Mouse (Mus musculus) cerebellum, adult 2 months (tissue): ENCODE data around the gene Ciapin1. TPM values are rescaled to one million over a fixed set of nuclear protein-coding genes. Genes with fewer than 3 reads are reported as not detected.

Experiments used
- DNase-seq, 2 experiments: peaks; one replicate each; pipeline ENCODE4 v3.0.0; 2021
- H3K27ac ChIP-seq: fragments of 200-500 bp; 2 replicates; pipeline ENCODE4 v1.5.1; 2012; ENCODE audit warnings: low read length, control low read depth, inconsistent platforms; ENCODE audit not compliant: insufficient read depth
- H3K27me3 ChIP-seq: fragments of 200-500 bp; 2 replicates; pipeline ENCODE4 v1.6.1; 2012; ENCODE audit warnings: inconsistent platforms, mild to moderate bottlenecking, low read length, moderate library complexity; ENCODE audit not compliant: control insufficient read depth, insufficient read depth
- H3K4me1 ChIP-seq: fragments of 200-500 bp; 2 replicates; pipeline ENCODE4 v1.6.1; 2011; ENCODE audit warnings: low read length; ENCODE audit not compliant: control insufficient read depth, insufficient read depth
- H3K4me3 ChIP-seq: fragments of 200-500 bp; replicated peaks from 2 replicates; pipeline ENCODE3; 2011; ENCODE audit warnings: mild to moderate bottlenecking, low read depth, low read length, control low read depth; ENCODE audit not compliant: insufficient read depth
- CTCF ChIP-seq: fragments of 200-500 bp; IDR thresholded peaks from 2 replicates; pipeline ENCODE4 v1.5.1; 2011; ENCODE audit warnings: low read depth, mild to moderate bottlenecking, control low read depth, low read length, moderate library complexity, borderline replicate concordance; ENCODE audit not compliant: insufficient read depth
- POLR2A ChIP-seq: fragments of 200-500 bp; IDR thresholded peaks from 2 replicates; pipeline ENCODE4 v1.6.1; 2011; ENCODE audit warnings: low read length, control low read depth, borderline replicate concordance; ENCODE audit not compliant: insufficient read depth
- WGBS: fragments of 180-500 bp; shearing (Covaris S2); methylation state at CpG from one replicate; pipeline ENCODE4 v1.1.7; 2018; 5-methylcytosine and 5-hydroxymethylcytosine counted together
- polyA plus RNA-seq: library from polyadenylated mRNA; depleted of rRNA; stranded (reverse); fragments of >200 nt; gene quantifications from 2 replicates; pipeline ENCODE4 v1.2.3, GENCODE M21; 2012; rRNA removed

Ciapin1 gene
- polyA plus RNA-seq, 1 experiment, result 58.4 TPM

GRCm38 (mm10) chr8:94778036-94778435 lies 60.1 kb downstream of the Ciapin1 start:
- Histone ChIP-seq H3K27me3 (no peaks in the 10 kb centered on the region), H3K4me1 (no peaks in the 10 kb centered on the region), H3K4me3 (no peak overlapping the region), H3K27ac (no peak overlapping the region)
- DNase-seq, result no peak
- TF ChIP-seq POLR2A, result no peak
- no peak for TF ChIP-seq CTCF
- 65% methylated on average over 10 of the region's 10 CpGs for WGBS

- H3K4me1 ChIP-seq, result no peaks in the 10 kb centered on the region
- H3K27ac ChIP-seq, result no peak overlapping the region
- H3K27me3 ChIP-seq, result no peaks in the 10 kb centered on the region
- WGBS, result 82% methylated on average over 2 of the region's 2 CpGs
- H3K4me3 ChIP-seq, result no peak overlapping the region
- no peak for DNase-seq
- TF ChIP-seq POLR2A (no peak), CTCF (no peak)
Observed at GRCm38 (mm10) chr8:94776346-94776745, 61.8 kb downstream of the Ciapin1 start.

DNA sequence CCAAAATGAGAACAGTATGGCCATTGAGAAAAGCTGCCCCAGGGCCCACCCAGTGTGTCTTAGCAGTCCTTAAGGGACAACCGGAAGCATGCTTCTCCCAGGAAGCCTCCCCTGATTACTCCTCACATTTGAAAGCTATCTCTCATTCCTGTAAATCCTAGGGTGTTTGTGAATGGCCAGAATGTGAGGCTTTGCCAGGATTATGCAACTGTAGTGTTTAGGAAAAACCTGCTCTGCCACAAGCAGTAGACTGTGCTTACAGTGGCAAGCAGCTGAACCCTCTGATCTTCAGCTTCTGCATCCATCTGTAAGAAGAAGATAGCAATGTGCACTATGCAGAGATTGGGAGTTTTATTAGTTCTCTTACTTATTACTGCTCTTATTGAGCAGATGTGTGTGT lies 63.6 kb downstream of the Ciapin1 start:
- no peak overlapping the region for H3K4me3 ChIP-seq
- no peak for TF ChIP-seq POLR2A
- 91% methylated on average over 1 of the region's 1 CpGs for WGBS
- H3K4me1 ChIP-seq, result 0 out of 2 replicates have a peak, but pooled peaks cover 2% of the 10 kb centered on the region
- DNase-seq, result peak in 1 of 2 experiments; percentile 20
- H3K27ac ChIP-seq, result no peak overlapping the region
- no peaks in the 10 kb centered on the region for H3K27me3 ChIP-seq

DNA sequence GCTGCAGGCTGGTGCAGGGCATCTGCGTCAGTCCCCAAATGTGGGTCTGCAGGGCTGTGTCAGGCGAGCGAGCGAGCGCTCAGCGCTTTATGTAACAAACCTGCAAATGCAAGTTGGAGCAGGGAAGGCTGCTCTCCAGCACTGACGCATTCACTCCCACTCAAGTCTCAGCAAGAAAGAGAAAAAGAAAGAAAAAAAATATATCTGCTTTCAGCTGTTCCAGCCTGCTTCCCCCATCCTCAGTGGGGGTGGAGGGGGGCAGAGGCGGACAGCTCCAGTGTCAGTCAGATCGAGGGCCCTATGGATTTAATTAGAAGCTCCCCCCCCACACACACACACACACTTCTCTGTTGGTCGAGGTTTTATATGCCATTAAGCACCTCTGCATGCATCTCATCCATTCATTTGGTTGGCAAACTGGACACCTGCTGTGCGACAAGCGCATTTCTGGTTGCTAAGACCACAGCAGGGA lies 64.4 kb downstream of the Ciapin1 start:
- Histone ChIP-seq H3K27me3 (no peaks in the 10 kb centered on the region), H3K27ac (peak overlapping the region; percentile 82), H3K4me1 (0 out of 2 replicates have a peak, but pooled peaks cover 2% of the 10 kb centered on the region), H3K4me3 (peak overlapping the region; percentile 71)
- TF ChIP-seq POLR2A (0 out of 2 replicates have a peak, but pooled peaks have one; percentile 14), CTCF (no peak)
- WGBS, result 68% methylated on average over 12 of the region's 12 CpGs
- DNase-seq, result peak; percentile 48 to 54

DNA sequence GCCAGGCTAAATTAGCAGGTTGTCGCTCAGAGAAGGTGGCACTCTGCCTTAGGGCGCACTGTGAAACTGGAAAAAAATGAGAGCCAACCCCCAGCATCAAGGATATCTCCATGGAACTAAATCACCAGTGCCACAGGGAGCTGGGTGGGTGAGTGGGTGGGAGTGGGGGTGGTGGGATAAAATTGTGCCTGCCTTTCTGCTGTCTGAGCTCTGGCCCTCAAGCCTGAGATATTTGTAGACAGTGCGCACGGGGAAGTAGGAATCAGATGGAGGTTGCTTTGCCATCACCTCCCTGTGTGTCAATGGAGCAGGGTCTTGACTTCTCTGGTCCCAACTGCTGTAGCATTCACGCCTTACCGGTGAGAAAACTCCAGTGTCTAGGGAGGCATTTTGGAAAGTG lies 65.1 kb downstream of the Ciapin1 start:
- Histone ChIP-seq H3K4me3 (peak overlapping the region; percentile 71), H3K4me1 (0 out of 2 replicates have a peak, but pooled peaks cover 2% of the 10 kb centered on the region), H3K27ac (peak overlapping the region; percentile 82), H3K27me3 (no peaks in the 10 kb centered on the region)
- peak in 1 of 2 experiments; percentile 17 for DNase-seq
- TF ChIP-seq POLR2A, result no peak
- no peak for TF ChIP-seq CTCF
- 67% methylated on average over 6 of the region's 6 CpGs for WGBS

DNA sequence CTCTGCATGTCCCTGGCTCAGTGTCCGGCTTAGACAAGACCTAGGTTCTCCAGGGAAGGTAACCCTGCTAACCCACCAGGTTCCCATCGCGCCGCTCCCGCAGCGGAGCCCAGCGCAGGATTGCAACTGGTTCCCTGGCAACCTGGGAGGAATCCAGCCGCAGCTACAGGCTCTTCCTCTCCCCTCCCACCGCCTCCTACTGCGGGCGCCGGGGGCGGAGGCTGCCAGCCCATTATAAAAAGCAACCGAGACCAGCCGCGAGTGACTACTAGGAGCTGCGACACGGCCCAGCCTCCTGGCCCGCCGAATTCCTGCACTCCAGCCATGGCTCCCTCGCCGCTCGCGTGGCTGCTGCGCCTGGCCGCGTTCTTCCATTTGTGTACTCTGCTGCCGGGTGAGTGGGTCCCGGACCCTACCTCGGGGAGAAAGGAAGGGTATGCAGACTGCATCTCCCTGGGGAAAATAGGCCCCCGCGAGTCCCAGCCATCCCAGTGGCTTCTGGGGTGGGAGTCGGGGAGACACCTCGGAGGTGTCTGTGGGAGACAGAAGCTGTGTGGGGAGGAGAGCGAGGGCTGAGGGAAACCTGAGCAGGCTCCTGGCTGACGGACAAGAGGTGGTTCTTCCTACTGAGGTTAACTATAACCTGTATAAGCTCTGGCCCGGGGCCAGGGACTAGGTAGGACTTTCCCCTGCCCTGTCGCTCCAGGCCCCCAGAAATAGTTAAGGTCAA lies 66.1 kb downstream of the Ciapin1 start, which contains the start of gene Cx3cl1:
Gene Cx3cl1 (plus strand): TSS at position 69 of the 730 bp plus-strand sequence.
- H3K4me3 ChIP-seq, result peak within 1 kb of the TSS; percentile 71
- H3K4me1 ChIP-seq, result 0 out of 2 replicates have a peak, but pooled peaks cover 2% of the 10 kb centered on the region
- under 1% methylated on average over 38 of the region's 38 CpGs for WGBS
- TF ChIP-seq CTCF, result no peak
- TF ChIP-seq POLR2A, result peak; percentile 55; the same call in 1 of the 2 replicates
- H3K27ac ChIP-seq, result peak within 1 kb of the TSS; percentile 62
- DNase-seq, result peak; percentile 82 to 84
- no peaks in the 10 kb centered on the region for H3K27me3 ChIP-seq

DNA sequence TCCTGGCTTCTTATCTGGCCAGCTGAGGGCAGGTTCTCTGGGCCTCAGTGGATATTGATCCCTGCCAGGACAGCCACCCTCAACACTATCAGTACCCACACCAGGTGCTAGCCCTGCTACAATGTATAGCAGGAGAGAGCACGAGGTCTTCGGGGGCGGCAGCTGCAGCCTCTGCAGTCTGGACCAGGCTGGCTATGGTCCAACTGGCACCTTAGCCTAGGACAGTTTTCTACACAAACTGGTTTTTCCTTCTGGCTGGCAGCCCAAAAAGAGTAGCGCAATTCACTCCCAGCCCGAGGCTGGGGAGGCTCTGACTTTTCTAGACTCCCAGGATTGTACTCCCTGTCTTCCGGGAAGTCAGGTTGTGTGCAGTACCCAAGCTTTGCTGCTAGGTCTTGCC lies 67.2 kb downstream of the Ciapin1 start:
- DNase-seq, result peak; percentile 30 to 32
- no peak overlapping the region for H3K4me3 ChIP-seq
- no peaks in the 10 kb centered on the region for H3K27me3 ChIP-seq
- no peak for TF ChIP-seq CTCF
- no peak for TF ChIP-seq POLR2A
- WGBS, result 18% methylated on average over 6 of the region's 6 CpGs
- H3K4me1 ChIP-seq, result 0 out of 2 replicates have a peak, but pooled peaks cover 2% of the 10 kb centered on the region
- no peak overlapping the region for H3K27ac ChIP-seq

Other genes starting within 250 kb of the Ciapin1 start
- gene Rspry1, start 236.4 kb downstream of the Ciapin1 start, polyA plus RNA-seq, result 22.0 TPM in 2 replicates
- gene Fam192a, start 236.4 kb downstream of the Ciapin1 start, polyA plus RNA-seq, result 56.1 and 57.6 TPM in 2 replicates
- 198 and 211 TPM in 2 replicates for gene Arl2bp, start 171.8 kb downstream of the Ciapin1 start, polyA plus RNA-seq
- gene Pllp, start 142.1 kb downstream of the Ciapin1 start, polyA plus RNA-seq, result 214 and 242 TPM in 2 replicates
- gene Ccl22, start 92.8 kb downstream of the Ciapin1 start, polyA plus RNA-seq, result 0.16 and 0.21 TPM in 2 replicates
- gene Cx3cl1, start 66.3 kb downstream of the Ciapin1 start, polyA plus RNA-seq, result 102 and 103 TPM in 2 replicates
- 0.36 and 1.1 TPM in 2 replicates for gene Ccl17, start 27.9 kb downstream of the Ciapin1 start, polyA plus RNA-seq
- 155 and 163 TPM in 2 replicates for gene Coq9, start within 50 bp of the Ciapin1 start, polyA plus RNA-seq
- 154 and 166 TPM in 2 replicates for gene Polr2c, start 19.1 kb upstream of the Ciapin1 start, polyA plus RNA-seq
- gene Dok4, start 38.0 kb upstream of the Ciapin1 start, polyA plus RNA-seq, result 12.1 and 12.5 TPM in 2 replicates
- 3.0 and 3.2 TPM in 2 replicates for gene Ccdc102a, start 79.7 kb upstream of the Ciapin1 start, polyA plus RNA-seq
- gene Adgrg5, start 85.3 kb upstream of the Ciapin1 start, polyA plus RNA-seq, result 0.06 and 0.08 TPM in 2 replicates
- gene Adgrg1, start 136.4 kb upstream of the Ciapin1 start, polyA plus RNA-seq, result 75.8 and 79.1 TPM in 2 replicates
- gene Adgrg3, start 179.3 kb upstream of the Ciapin1 start, polyA plus RNA-seq, result 0.16 and 0.25 TPM in 2 replicates
- 2.2 and 5.1 TPM in 2 replicates for gene Drc7, start 216.7 kb upstream of the Ciapin1 start, polyA plus RNA-seq
- gene Katnb1, start 242.8 kb upstream of the Ciapin1 start, polyA plus RNA-seq, result 53.0 and 54.0 TPM in 2 replicates